ENCODE assay signal across 9 mouse cellular contexts in the genomic region with DNA sequence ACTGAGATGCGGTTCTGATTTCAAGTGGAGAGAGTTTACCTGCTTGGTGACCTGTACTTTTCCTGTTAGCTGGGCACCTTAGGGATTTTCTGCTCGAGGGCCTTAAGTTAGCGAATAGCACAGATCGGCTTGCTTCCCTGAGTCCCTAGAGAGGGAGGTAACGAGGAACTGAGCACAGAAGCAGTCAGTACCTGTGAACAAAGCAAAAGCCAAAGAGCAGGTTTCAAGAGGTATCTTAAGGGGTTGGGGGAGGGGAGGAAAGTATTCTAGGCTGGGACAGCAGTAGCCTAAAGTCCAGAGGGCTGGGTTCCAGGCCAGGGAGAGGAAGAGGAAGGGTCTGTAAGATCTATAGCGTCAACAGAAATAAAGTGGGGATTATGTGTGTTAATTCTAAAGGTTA. TPM values are rescaled to one million over a fixed set of nuclear protein-coding genes. Genes with fewer than 3 reads are reported as not detected.
DNase-seq lines count a peak whose midpoint lies in the region; ATAC-seq and TF ChIP-seq lines count a peak whose summit lies in the region.
"Had no signal": no experiment of that assay in that cellular context is flagged by ENCODE, and none has a peak within 500 bp of the region (broad histone marks: within the 10 kb centered on the region; RNA-seq: fewer than 3 reads in every experiment).

No protein-coding gene starts in this region.

- peaks cover 51% of the 10 kb centered on the region for H3K36me3 ChIP-seq in G1E (replicated peaks)
- H3K36me3 ChIP-seq in forebrain, embryonic 10.5 days (replicated peaks) = 0 out of 2 replicates have a peak, but pooled peaks cover 3% of the 10 kb centered on the region
- H3K36me3 ChIP-seq in kidney, adult 2 months (ENCODE audit: control insufficient read depth, insufficient read depth, low read length) = no peaks in the 10 kb centered on the region
- H3K36me3 ChIP-seq in lung, postnatal 0 days (ENCODE audit: insufficient read depth, low read length) = peaks cover 4% of the 10 kb centered on the region; the same call in 1 of the 2 replicates
- no peaks in the 10 kb centered on the region; the same call in 1 of the 2 replicates for H3K36me3 ChIP-seq in stomach, embryonic 15.5 days

- intact Hi-C loops in gastrocnemius, postnatal 36 days (cut with DNase I) = loop anchor here (2.0 to 5.0 kb wide), 2 partner anchors 47 to 64 kb away; no protein-coding TSS in a partner anchor

- peak overlapping the region; percentile 80 for H3K4me2 ChIP-seq in lung, postnatal 0 days (replicated peaks; ENCODE audit: low read depth, low read length)
- peak overlapping the region; percentile 80 for H3K4me2 ChIP-seq in stomach, embryonic 15.5 days

- TF ChIP-seq CTCF in G1E (IDR thresholded peaks at IDR 0.05; ENCODE audit: low read depth, low read length) = no peak
- no peak for TF ChIP-seq CTCF in kidney, adult 2 months (conservative IDR thresholded peaks at IDR 0.05; ENCODE audit: insufficient read depth, insufficient read length, low read depth, low read length)
- no peak for TF ChIP-seq CTCF in lung, postnatal 0 days (IDR thresholded peaks at IDR 0.05)

- peak overlapping the region; percentile 88 for H3K27ac ChIP-seq in forebrain, embryonic 10.5 days
- H3K27ac ChIP-seq in kidney, adult 2 months (ENCODE audit: insufficient read depth, low read depth, low read length) = peak overlapping the region; percentile 78
- peak overlapping the region; percentile 84 for H3K27ac ChIP-seq in lung, postnatal 0 days (ENCODE audit: low read length)
- H3K27ac ChIP-seq in stomach, embryonic 15.5 days = peak overlapping the region; percentile 74

- ATAC-seq in G1E (ENCODE audit: extremely low read depth, insufficient number of reproducible peaks, low FRiP score, poor library complexity, severe bottlenecking) = no peak
- ATAC-seq in lung, postnatal 0 days = peak; percentile 67
- ATAC-seq in stomach, embryonic 15.5 days (ENCODE audit: insufficient read depth, low FRiP score, low read depth) = peak; percentile 20; the same call in 1 of the 2 replicates

- no peaks in the 10 kb centered on the region for H3K9me3 ChIP-seq in G1E (replicated peaks)
- no peaks in the 10 kb centered on the region for H3K9me3 ChIP-seq in forebrain, embryonic 10.5 days
- no peaks in the 10 kb centered on the region for H3K9me3 ChIP-seq in lung, postnatal 0 days (ENCODE audit: low read length)
- no peaks in the 10 kb centered on the region for H3K9me3 ChIP-seq in stomach, embryonic 15.5 days

- 6% methylated on average over 6 of the region's 6 CpGs for WGBS in forebrain, embryonic 10.5 days
- WGBS in kidney, adult 2 months = 3% methylated on average over 6 of the region's 6 CpGs
- WGBS in lung, postnatal 0 days = 4% methylated on average over 6 of the region's 6 CpGs
- WGBS in stomach, embryonic 15.5 days = 8% methylated on average over 6 of the region's 6 CpGs

- H3K27me3 ChIP-seq in G1E (ENCODE audit: insufficient read depth, low read length) = no peaks in the 10 kb centered on the region
- H3K27me3 ChIP-seq in forebrain, embryonic 10.5 days (ENCODE audit: poor library complexity, severe bottlenecking) = peaks cover 31% of the 10 kb centered on the region
- H3K27me3 ChIP-seq in kidney, adult 2 months (replicated peaks; ENCODE audit: control insufficient read depth, insufficient read depth, low read length) = no peaks in the 10 kb centered on the region
- no peaks in the 10 kb centered on the region for H3K27me3 ChIP-seq in lung, postnatal 0 days (replicated peaks; ENCODE audit: insufficient read depth, low read length)
- H3K27me3 ChIP-seq in stomach, embryonic 15.5 days (replicated peaks) = no peaks in the 10 kb centered on the region
- H3K27me3 ChIP-seq: Patski had no signal

- peak overlapping the region; percentile 73 for H3K9ac ChIP-seq in lung, postnatal 0 days (replicated peaks; ENCODE audit: low read depth)
- H3K9ac ChIP-seq in stomach, embryonic 15.5 days = peak overlapping the region; percentile 51; the same call in 1 of the 2 replicates

- peak; percentile 16 for DNase-seq in gastrocnemius, adult 18-20 months (ENCODE audit: low spot score)
- no peak for DNase-seq in gastrocnemius, postnatal 36 days
- DNase-seq in G1E (ENCODE audit: low spot score) = peak; percentile 19
- DNase-seq in forebrain, embryonic 10.5 days (ENCODE audit: extremely low spot score, low spot score) = no peak
- peak; percentile 65 for DNase-seq in kidney, adult 2 months
- DNase-seq in lung, postnatal 0 days (ENCODE audit: low spot score) = peak; percentile 73
- DNase-seq in layer of hippocampus, adult 9-11 months = no peak

- no peak for TF ChIP-seq EP300 in lung, postnatal 0 days (IDR thresholded peaks at IDR 0.05)

- peaks cover 30% of the 10 kb centered on the region for H3K4me1 ChIP-seq in G1E (ENCODE audit: insufficient read depth, low read depth, low read length)
- peaks cover 16% of the 10 kb centered on the region for H3K4me1 ChIP-seq in forebrain, embryonic 10.5 days
- H3K4me1 ChIP-seq in kidney, adult 2 months (ENCODE audit: control insufficient read depth, insufficient read depth, low read length) = no peaks in the 10 kb centered on the region; the same call in 1 of the 2 replicates
- no peaks in the 10 kb centered on the region for H3K4me1 ChIP-seq in lung, postnatal 0 days (ENCODE audit: insufficient read depth, low read depth, low read length)
- peaks cover 4% of the 10 kb centered on the region; the same call in 1 of the 2 replicates for H3K4me1 ChIP-seq in stomach, embryonic 15.5 days

- TF ChIP-seq POLR2A in kidney, adult 2 months (IDR thresholded peaks at IDR 0.05; ENCODE audit: low read depth, low read length) = no peak

- peak overlapping the region; percentile 84 for H3K4me3 ChIP-seq in G1E (ENCODE audit: low read depth, low read length)
- peak overlapping the region; percentile 71 for H3K4me3 ChIP-seq in forebrain, embryonic 10.5 days
- peak overlapping the region; percentile 90 for H3K4me3 ChIP-seq in kidney, adult 2 months (ENCODE audit: insufficient read depth, low read depth, low read length)
- H3K4me3 ChIP-seq in lung, postnatal 0 days (ENCODE audit: low read depth, low read length) = peak overlapping the region; percentile 67
- H3K4me3 ChIP-seq in stomach, embryonic 15.5 days (replicated peaks) = peak overlapping the region; percentile 75

RNA-seq across cellular contexts. Expression of a gene that starts 0.3 kb away (rescaled TPM):
- 1 to 10 TPM; 4.3 to 5.1 TPM for total RNA-seq in gastrocnemius, adult 18-20 months (2021)
- 1 to 10 TPM; 3.6 to 4.6 TPM for total RNA-seq in gastrocnemius, postnatal 36 days (2021)
- total RNA-seq in G1E (2014; fragmentation: Nextera tagmentation) (15.2 and 15.4 TPM in 2 replicates), G1E (2017) (13.0 and 17.5 TPM in 2 replicates)
- 2.1 and 3.5 TPM in 2 replicates for polyA plus RNA-seq in G1E (2012)
- 4.6 and 5.1 TPM in 2 replicates for polyA plus RNA-seq in forebrain, embryonic 10.5 days (2016; fragmentation: Nextera tagmentation; extraction: Ambion mirVana)
- polyA plus RNA-seq in kidney, adult 2 months (2012; rRNA removed) = 4.2 and 5.4 TPM in 2 replicates
- polyA plus RNA-seq in lung, postnatal 0 days (2015; fragmentation: Nextera tagmentation; extraction: Ambion mirVana) = 6.2 and 6.4 TPM in 2 replicates
- polyA plus RNA-seq in stomach, embryonic 15.5 days (2015; fragmentation: Nextera tagmentation; extraction: Ambion mirVana) = 6.8 and 7.6 TPM in 2 replicates

RNA-seq across cellular contexts. Expression of a gene that starts 1.0 kb away (rescaled TPM):
- total RNA-seq in gastrocnemius, adult 18-20 months (2021) = 1 to 10 TPM; 3.1 to 5.0 TPM
- 1 to 10 TPM; 4.3 to 4.7 TPM for total RNA-seq in gastrocnemius, postnatal 36 days (2021)
- 13.5 and 15.2 TPM in 2 replicates for total RNA-seq in G1E (2014; fragmentation: Nextera tagmentation)
- total RNA-seq in G1E (2017) = 32.8 and 36.4 TPM in 2 replicates
- polyA plus RNA-seq in G1E (2012) = 1.6 and 2.1 TPM in 2 replicates
- 3.3 and 3.7 TPM in 2 replicates for polyA plus RNA-seq in forebrain, embryonic 10.5 days (2016; fragmentation: Nextera tagmentation; extraction: Ambion mirVana)
- polyA plus RNA-seq in kidney, adult 2 months (2012; rRNA removed) = 6.0 and 8.0 TPM in 2 replicates
- polyA plus RNA-seq in lung, postnatal 0 days (2015; fragmentation: Nextera tagmentation; extraction: Ambion mirVana) = 14.2 and 14.6 TPM in 2 replicates
- polyA plus RNA-seq in stomach, embryonic 15.5 days (2015; fragmentation: Nextera tagmentation; extraction: Ambion mirVana) = 9.7 and 10.0 TPM in 2 replicates

RNA-seq across cellular contexts. Expression of a gene that starts 39.3 kb away (rescaled TPM):
- total RNA-seq in gastrocnemius, adult 18-20 months (2021) = 100 to 1,000 TPM; 188 to 197 TPM
- 100 to 1,000 TPM; 156 to 177 TPM for total RNA-seq in gastrocnemius, postnatal 36 days (2021)
- total RNA-seq in G1E (2014; fragmentation: Nextera tagmentation) = 70.1 and 85.2 TPM in 2 replicates
- total RNA-seq in G1E (2017) = 49.2 and 53.7 TPM in 2 replicates
- polyA plus RNA-seq in G1E (2012) = 51.4 and 54.1 TPM in 2 replicates
- 79.0 and 84.2 TPM in 2 replicates for polyA plus RNA-seq in forebrain, embryonic 10.5 days (2016; fragmentation: Nextera tagmentation; extraction: Ambion mirVana)
- polyA plus RNA-seq in kidney, adult 2 months (2012; rRNA removed) = 6.2 and 7.3 TPM in 2 replicates
- 16.7 and 19.0 TPM in 2 replicates for polyA plus RNA-seq in lung, postnatal 0 days (2015; fragmentation: Nextera tagmentation; extraction: Ambion mirVana)
- polyA plus RNA-seq in stomach, embryonic 15.5 days (2015; fragmentation: Nextera tagmentation; extraction: Ambion mirVana) = 33.3 and 35.9 TPM in 2 replicates

Comparison
In these comparisons a context has a peak if more than half of its experiments do, and no peak if none do; other contexts are left out.
1. DNase-seq: peak in gastrocnemius, adult 18-20 months (single experiment), G1E (single experiment), kidney, adult 2 months (single experiment) and lung, postnatal 0 days (single experiment); none in gastrocnemius, postnatal 36 days (0 of 2), forebrain, embryonic 10.5 days (single experiment) and layer of hippocampus, adult 9-11 months (single experiment).
2. Peak in every context shown above with its lines, with median percentiles within 50 percentile points of each other: H3K4me3 ChIP-seq and H3K27ac ChIP-seq.